Mouse (Mus musculus) bone marrow, adult 2 months (tissue): ENCODE results near the gene Tanc1.

Source experiments
- CTCF ChIP-seq: fragments of 200-500 bp; IDR thresholded peaks from 2 replicates; pipeline ENCODE4 v1.5.1; 2011; ENCODE audit warnings: low read length, control low read depth; ENCODE audit not compliant: control insufficient read depth, insufficient read depth
- POLR2A ChIP-seq: fragments of 200-500 bp; IDR thresholded peaks from 2 replicates; pipeline ENCODE4 v1.6.1; 2011; ENCODE audit warnings: low read depth, mild to moderate bottlenecking, control low read depth, low read length, borderline replicate concordance; ENCODE audit not compliant: control insufficient read depth

DNA sequence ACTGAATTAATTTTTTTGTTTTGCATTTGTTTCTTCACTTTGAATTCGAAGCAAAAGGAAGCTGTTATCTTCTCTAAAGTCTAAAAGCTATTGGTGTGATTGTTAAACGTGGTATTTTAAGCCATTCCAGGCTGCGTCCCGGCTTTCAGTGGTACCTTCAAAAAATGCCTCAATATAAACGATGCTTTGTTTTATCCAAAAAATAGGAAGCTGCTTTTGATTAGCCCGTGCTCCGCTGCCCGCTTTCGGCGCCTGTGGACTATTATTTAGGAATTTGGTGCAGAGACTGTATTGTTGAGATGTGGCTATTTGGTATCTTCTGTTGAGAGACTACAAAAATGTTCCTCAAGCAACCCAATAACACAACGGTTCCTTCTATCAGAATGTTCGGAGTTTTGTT lies 93.4 kb downstream of the Tanc1 start:
- TF ChIP-seq CTCF, result no peak
- TF ChIP-seq POLR2A, result no peak
